ENCODE assay signal across 14 mouse cellular contexts in the genomic region with DNA sequence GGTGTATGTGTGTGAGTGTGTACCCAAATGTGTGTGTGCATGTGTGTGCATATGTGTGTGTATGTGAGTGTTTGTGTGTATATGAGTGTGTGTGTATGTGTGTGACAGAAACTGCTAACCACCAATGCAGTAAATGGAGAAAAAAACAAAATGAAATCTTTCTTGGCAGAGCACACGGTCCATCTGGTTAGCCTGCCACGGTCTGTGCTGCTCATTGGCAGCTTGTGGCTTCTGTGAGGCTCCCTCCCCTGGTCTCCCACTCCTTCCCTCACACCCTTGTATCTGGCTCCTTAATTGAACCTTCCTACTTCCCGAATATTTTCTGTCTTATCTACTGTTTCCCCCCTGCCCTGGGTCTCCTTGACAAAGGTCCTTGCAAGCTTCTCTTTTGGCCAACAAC. TPM values are rescaled to one million over a fixed set of nuclear protein-coding genes. Genes with fewer than 3 reads are reported as not detected.
A peak's percentile ranks its signal among the peaks of the same experiment; 100 is the strongest.
DNase-seq lines count a peak whose midpoint lies in the region; ATAC-seq and TF ChIP-seq lines count a peak whose summit lies in the region.
"Had no signal": no experiment of that assay in that cellular context is flagged by ENCODE, and none has a peak within 500 bp of the region (broad histone marks: within the 10 kb centered on the region; RNA-seq: fewer than 3 reads in every experiment).

No protein-coding gene starts in this region.

- DNase-seq in frontal cortex, postnatal 10 days (ENCODE audit: low spot score in 2 of 2) = no peak
- peak; percentile 53 for DNase-seq in hindbrain, postnatal 0 days (ENCODE audit: low spot score)
- no peak for DNase-seq in hindbrain, embryonic 11.5 days (ENCODE audit: low spot score)
- peak; percentile 28 for DNase-seq in brain, embryonic 18.5 days (ENCODE audit: low read depth, low spot score)
- DNase-seq in cerebellum, postnatal 14 days = peak; percentile 74 to 83
- no peak for DNase-seq in lung, adult 2 months
- DNase-seq in kidney, adult 9 months = no peak
- DNase-seq: kidney, adult 11 months; kidney, postnatal 36 days; liver, embryonic 13.5 days; lung, postnatal 14 days; spleen, adult 18-20 months had no signal

- H3K36me3 ChIP-seq in hindbrain, postnatal 0 days (ENCODE audit: insufficient read depth, low read length) = no peaks in the 10 kb centered on the region
- H3K36me3 ChIP-seq in hindbrain, embryonic 11.5 days (ENCODE audit: control insufficient read depth, insufficient read depth, low read length) = no peaks in the 10 kb centered on the region
- H3K36me3 ChIP-seq: embryonic facial prominence, embryonic 13.5 days; liver, embryonic 13.5 days had no signal

- TF ChIP-seq CTCF in hindbrain, postnatal 0 days (IDR thresholded peaks at IDR 0.05; ENCODE audit: low read depth) = peak; percentile 10; the same call in 1 of the 2 replicates
- TF ChIP-seq CTCF in lung, adult 2 months (IDR thresholded peaks at IDR 0.05; ENCODE audit: insufficient read depth, low read length) = no peak

- H3K4me2 ChIP-seq in hindbrain, postnatal 0 days (ENCODE audit: low read depth, low read length) = no peak overlapping the region
- H3K4me2 ChIP-seq in hindbrain, embryonic 11.5 days (replicated peaks; ENCODE audit: low read depth, low read length) = no peak overlapping the region
- H3K4me2 ChIP-seq: embryonic facial prominence, embryonic 13.5 days; liver, embryonic 13.5 days had no signal

- TF ChIP-seq POLR2A in lung, adult 2 months (IDR thresholded peaks at IDR 0.05; ENCODE audit: borderline replicate concordance, extremely low read depth, low read depth, low read length) = no peak

- no peaks in the 10 kb centered on the region for H3K27me3 ChIP-seq in hindbrain, postnatal 0 days (ENCODE audit: insufficient read depth, low read length)
- no peaks in the 10 kb centered on the region for H3K27me3 ChIP-seq in hindbrain, embryonic 11.5 days (ENCODE audit: control insufficient read depth, insufficient read depth, low read length)
- H3K27me3 ChIP-seq: embryonic facial prominence, embryonic 13.5 days; liver, embryonic 13.5 days had no signal

- WGBS in hindbrain, postnatal 0 days = 41% methylated on average over 3 of the region's 3 CpGs
- 68% methylated on average over 3 of the region's 3 CpGs for WGBS in hindbrain, embryonic 11.5 days
- WGBS in lung, adult 2 months = 43% methylated on average over 3 of the region's 3 CpGs

- no peak overlapping the region for H3K27ac ChIP-seq in hindbrain, postnatal 0 days
- no peak overlapping the region for H3K27ac ChIP-seq in hindbrain, embryonic 11.5 days (ENCODE audit: low read depth, low read length)
- H3K27ac ChIP-seq: embryonic facial prominence, embryonic 13.5 days; liver, embryonic 13.5 days had no signal

- no peaks in the 10 kb centered on the region for H3K9me3 ChIP-seq in hindbrain, postnatal 0 days (ENCODE audit: low read length)
- H3K9me3 ChIP-seq in hindbrain, embryonic 11.5 days (ENCODE audit: control insufficient read depth, low read length) = no peaks in the 10 kb centered on the region
- H3K9me3 ChIP-seq: embryonic facial prominence, embryonic 13.5 days; liver, embryonic 13.5 days had no signal

- peak; percentile 64; the same call in 1 of the 2 replicates for ATAC-seq in frontal cortex, adult (ENCODE audit: low TSS enrichment)
- peak; percentile 78 for ATAC-seq in hindbrain, postnatal 0 days
- ATAC-seq in hindbrain, embryonic 11.5 days (ENCODE audit: low FRiP score) = no peak

- H3K4me1 ChIP-seq in hindbrain, postnatal 0 days (ENCODE audit: insufficient read depth, low read length) = no peaks in the 10 kb centered on the region
- H3K4me1 ChIP-seq in hindbrain, embryonic 11.5 days (replicated peaks; ENCODE audit: control insufficient read depth, insufficient read depth, low read length) = no peaks in the 10 kb centered on the region
- no peaks in the 10 kb centered on the region for H3K4me1 ChIP-seq in lung, adult 2 months (ENCODE audit: control insufficient read depth, insufficient read depth, low read length)
- H3K4me1 ChIP-seq: embryonic facial prominence, embryonic 13.5 days; liver, embryonic 13.5 days had no signal

- no peak overlapping the region for H3K9ac ChIP-seq in hindbrain, postnatal 0 days (replicated peaks; ENCODE audit: low read length)
- no peak overlapping the region for H3K9ac ChIP-seq in hindbrain, embryonic 11.5 days (ENCODE audit: low read depth, low read length)
- H3K9ac ChIP-seq: embryonic facial prominence, embryonic 13.5 days; liver, embryonic 13.5 days had no signal

- H3K4me3 ChIP-seq in hindbrain, postnatal 0 days (ENCODE audit: low read length) = no peak overlapping the region
- no peak overlapping the region for H3K4me3 ChIP-seq in hindbrain, embryonic 11.5 days (ENCODE audit: low read depth, low read length)
- no peak overlapping the region for H3K4me3 ChIP-seq in lung, adult 2 months (replicated peaks; ENCODE audit: extremely low read depth, low read depth, low read length)
- H3K4me3 ChIP-seq: embryonic facial prominence, embryonic 13.5 days; liver, embryonic 13.5 days had no signal

RNA-seq across cellular contexts. Expression of gene Ttn, which starts 53.5 kb away (rescaled TPM):
- total RNA-seq in hindbrain, postnatal 0 days (2014; rRNA removed) = 0.58 and 11.1 TPM in 2 replicates
- 0.64 and 0.73 TPM in 2 replicates for polyA plus RNA-seq in hindbrain, postnatal 0 days (2015; fragmentation: Nextera tagmentation; extraction: Ambion mirVana)
- 3.0 and 3.1 TPM in 2 replicates for polyA plus RNA-seq in hindbrain, embryonic 11.5 days (2014; fragmentation: Nextera tagmentation; extraction: Ambion mirVana)
- 0.71 and 6.3 TPM in 2 replicates for polyA plus RNA-seq in lung, adult 2 months (2012; rRNA removed)

Comparison
In these comparisons a context has a peak if more than half of its experiments do, and no peak if none do; other contexts are left out.
1. DNase-seq: peak in hindbrain, postnatal 0 days (single experiment), brain, embryonic 18.5 days (single experiment) and cerebellum, postnatal 14 days (2 of 2); none in frontal cortex, postnatal 10 days (0 of 2), hindbrain, embryonic 11.5 days (single experiment), lung, adult 2 months (single experiment) and kidney, adult 9 months (single experiment).